Mouse (Mus musculus) cortical plate, adult 2 months (tissue): ENCODE measurements around the gene Adgrf1. TPM values are rescaled to one million over a fixed set of nuclear protein-coding genes. Genes with fewer than 3 reads are reported as not detected.

Experiments used
- H3K27ac ChIP-seq: fragments of 200-500 bp; 2 replicates; pipeline ENCODE4 v1.5.1; 2012; ENCODE audit warnings: low read length, control low read depth, inconsistent platforms; ENCODE audit not compliant: insufficient read depth
- H3K4me1 ChIP-seq: fragments of 200-500 bp; 2 replicates; pipeline ENCODE4 v1.6.1; 2011; ENCODE audit warnings: low read length; ENCODE audit not compliant: control insufficient read depth, insufficient read depth
- H3K4me3 ChIP-seq: fragments of 200-500 bp; 2 replicates; pipeline ENCODE4 v1.5.1; 2011; ENCODE audit warnings: mild to moderate bottlenecking, low read length, control low read depth; ENCODE audit not compliant: insufficient read depth
- CTCF ChIP-seq: fragments of 200-500 bp; IDR thresholded peaks from 2 replicates; pipeline ENCODE4 v1.5.1; 2011; ENCODE audit warnings: mild to moderate bottlenecking, control low read depth, low read length; ENCODE audit not compliant: insufficient read depth; ENCODE audit errors: extremely low read depth
- POLR2A ChIP-seq: fragments of 200-500 bp; IDR thresholded peaks from 2 replicates; pipeline ENCODE4 v1.6.1; 2011; ENCODE audit warnings: mild to moderate bottlenecking, low read length, control low read depth; ENCODE audit not compliant: insufficient read depth; ENCODE audit errors: extremely low read depth
- polyA plus RNA-seq: library from polyadenylated mRNA; depleted of rRNA; stranded (reverse); fragments of >200 nt; gene quantifications from 2 replicates; pipeline ENCODE4 v1.2.3, GENCODE M21; 2012

Gene Adgrf1
- polyA plus RNA-seq, 1 experiment: 0.04 TPM

- Histone ChIP-seq H3K4me1 (no peaks in the 10 kb centered on the region), H3K27ac (no peak overlapping the region), H3K4me3 (no peak overlapping the region)
- TF ChIP-seq CTCF: no peak
- TF ChIP-seq POLR2A: no peak
These were observed 24.8 kb upstream of the Adgrf1 start for GRCm38 (mm10) chr17:43245364-43245763.

GRCm38 (mm10) chr17:43247245-43247644 lies 22.9 kb upstream of the Adgrf1 start:
- Histone ChIP-seq H3K4me1 (no peaks in the 10 kb centered on the region), H3K4me3 (no peak overlapping the region), H3K27ac (no peak overlapping the region)
- TF ChIP-seq CTCF: no peak
- no peak for TF ChIP-seq POLR2A

DNA sequence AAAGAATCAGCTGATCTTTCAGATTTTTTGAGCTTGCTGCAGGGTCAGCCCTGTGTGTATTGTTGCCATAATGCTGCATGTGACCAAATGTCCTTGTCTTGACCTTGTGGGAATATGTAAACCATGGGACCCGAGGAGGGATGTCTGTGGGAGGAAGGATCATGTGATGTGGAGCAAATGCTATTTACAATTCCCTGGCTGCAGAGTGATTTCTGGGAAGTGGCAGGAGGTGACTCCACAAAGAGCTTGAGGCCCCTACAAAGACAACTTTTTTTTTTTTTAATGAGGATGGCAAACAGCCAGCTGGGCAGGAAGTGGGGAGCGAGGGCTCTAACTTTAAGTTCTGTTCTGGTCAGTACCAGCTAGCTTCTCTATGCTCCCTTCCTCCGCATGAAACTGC lies 20.5 kb upstream of the Adgrf1 start:
- no peak overlapping the region for H3K4me3 ChIP-seq
- no peak overlapping the region for H3K27ac ChIP-seq
- H3K4me1 ChIP-seq: no peaks in the 10 kb centered on the region
- TF ChIP-seq CTCF (no peak), POLR2A (no peak)

DNA sequence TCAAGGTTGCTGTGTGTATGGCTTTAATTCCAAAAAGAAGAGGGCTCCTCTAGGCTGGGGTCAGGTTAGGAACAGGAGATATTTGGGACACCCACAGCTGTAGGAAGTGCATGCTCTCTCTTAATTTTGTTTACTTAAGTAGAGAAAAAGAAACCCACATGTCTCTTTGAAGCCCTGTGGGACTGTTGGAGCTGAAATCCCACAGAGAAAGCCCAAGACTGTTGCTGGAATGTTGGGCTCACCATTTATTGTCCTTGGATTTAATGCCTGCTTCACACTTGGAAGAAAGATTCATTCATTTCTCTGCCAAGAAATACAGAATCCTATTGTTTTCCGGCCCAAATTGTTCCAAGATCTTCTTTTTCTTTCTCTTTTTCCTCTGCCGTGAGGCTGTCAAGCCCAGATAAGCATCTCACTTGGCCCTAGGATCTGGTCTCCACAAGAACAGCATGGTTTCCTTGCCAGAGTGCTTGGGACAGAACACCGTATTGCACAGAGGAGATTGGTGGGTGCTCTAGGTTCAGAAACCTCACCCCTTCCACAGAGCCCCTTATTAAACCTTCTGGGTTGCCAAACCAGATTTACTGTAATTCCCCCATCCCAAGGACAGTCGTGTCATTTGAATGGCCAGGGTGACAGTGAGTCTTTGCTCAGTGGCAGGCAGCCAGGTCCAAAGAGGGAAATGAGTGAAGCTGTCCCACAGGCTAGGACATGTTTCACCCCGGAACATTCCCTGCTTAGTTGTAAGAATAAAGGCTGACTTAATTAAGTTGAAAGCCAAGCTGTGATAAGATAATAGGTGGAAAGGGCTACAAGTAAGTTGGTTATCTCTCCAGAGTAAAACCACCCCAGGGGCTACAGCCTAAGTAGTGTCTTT lies 18.6 kb upstream of the Adgrf1 start:
- Histone ChIP-seq H3K4me1 (no peaks in the 10 kb centered on the region), H3K27ac (no peak overlapping the region), H3K4me3 (no peak overlapping the region)
- TF ChIP-seq CTCF: no peak

- TF ChIP-seq POLR2A (no peak), CTCF (no peak)
- H3K27ac ChIP-seq: no peak overlapping the region
- no peak overlapping the region for H3K4me3 ChIP-seq
- H3K4me1 ChIP-seq: no peaks in the 10 kb centered on the region
These were observed 17.3 kb upstream of the Adgrf1 start for GRCm38 (mm10) chr17:43252846-43253245.

DNA sequence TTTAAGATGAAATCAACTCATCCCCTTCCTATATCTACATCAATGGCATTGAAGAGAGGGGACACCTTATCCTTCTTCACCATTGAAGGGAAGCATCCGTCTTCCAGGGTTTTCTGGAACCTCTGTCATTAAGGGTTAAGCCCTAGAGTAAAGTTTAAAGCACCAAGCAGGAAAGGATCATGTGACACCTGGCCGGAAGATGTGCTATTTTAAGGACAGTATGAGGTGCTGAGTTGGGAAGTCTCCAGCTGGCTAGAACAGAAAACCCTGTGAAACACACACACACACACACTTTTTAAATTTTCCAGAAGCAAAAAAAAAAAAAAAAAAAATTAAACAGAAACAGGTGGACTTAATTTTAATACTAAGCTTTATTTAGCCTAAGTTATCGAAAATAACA lies 15.9 kb upstream of the Adgrf1 start:
- Histone ChIP-seq H3K4me3 (no peak overlapping the region), H3K27ac (no peak overlapping the region), H3K4me1 (no peaks in the 10 kb centered on the region)
- TF ChIP-seq POLR2A (no peak), CTCF (no peak)

DNA sequence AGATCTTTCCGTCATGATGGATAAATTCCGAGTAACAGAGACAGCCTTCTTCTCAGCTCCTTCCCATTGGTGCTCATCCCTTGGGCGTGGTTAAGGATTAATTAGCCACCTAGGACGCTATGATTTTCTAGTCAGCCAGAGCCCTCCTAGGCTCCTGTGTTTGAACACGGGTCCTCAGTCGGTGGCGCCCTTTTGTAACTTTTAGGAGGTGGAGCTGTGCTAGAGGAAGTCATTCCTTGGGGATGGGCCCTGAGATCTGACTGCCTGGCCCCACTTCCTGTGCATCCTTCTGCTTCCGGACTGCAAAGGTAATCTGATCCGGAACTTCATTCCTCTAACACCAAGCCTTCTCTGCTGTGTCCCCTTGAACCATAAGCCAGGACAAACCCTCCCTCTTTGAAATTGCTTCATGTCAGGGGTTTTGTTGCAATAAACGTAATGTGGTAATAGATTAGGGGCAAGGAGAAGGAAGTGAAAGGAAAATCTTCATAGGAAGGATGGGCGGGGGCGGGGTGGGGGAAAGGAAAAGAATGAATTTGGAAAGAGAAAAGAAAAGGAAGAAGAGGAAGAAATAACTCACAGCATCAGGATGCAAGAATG lies 13.5 kb upstream of the Adgrf1 start:
- H3K4me1 ChIP-seq: no peaks in the 10 kb centered on the region
- H3K4me3 ChIP-seq: no peak overlapping the region
- no peak for TF ChIP-seq CTCF
- no peak for TF ChIP-seq POLR2A
- H3K27ac ChIP-seq: no peak overlapping the region

- Histone ChIP-seq H3K4me1 (no peaks in the 10 kb centered on the region), H3K4me3 (no peak overlapping the region), H3K27ac (no peak overlapping the region)
- no peak for TF ChIP-seq POLR2A
These were observed 12.4 kb upstream of the Adgrf1 start for GRCm38 (mm10) chr17:43257699-43258098.

DNA sequence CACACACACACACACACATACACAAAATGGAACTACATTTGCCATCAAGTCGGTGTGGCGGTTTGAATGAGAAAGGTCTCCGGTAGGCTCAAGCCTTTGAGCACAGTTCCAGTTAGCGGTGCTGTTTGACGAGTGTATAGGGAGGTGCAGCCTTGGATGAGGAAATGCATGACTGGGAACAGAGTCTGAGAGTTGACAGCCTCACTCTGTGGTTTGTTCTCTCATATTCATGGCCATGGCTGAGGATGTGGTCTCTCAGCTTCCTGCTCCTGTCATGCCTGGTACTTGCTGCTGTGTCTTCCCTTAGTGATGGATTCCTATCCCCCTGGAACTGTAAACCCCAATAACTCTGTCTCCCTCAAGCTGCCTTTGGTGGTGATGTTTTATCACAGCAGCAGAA lies 8.2 kb upstream of the Adgrf1 start:
- Histone ChIP-seq H3K27ac (no peak overlapping the region), H3K4me1 (no peaks in the 10 kb centered on the region), H3K4me3 (no peak overlapping the region)
- TF ChIP-seq CTCF: no peak
- TF ChIP-seq POLR2A: no peak

DNA sequence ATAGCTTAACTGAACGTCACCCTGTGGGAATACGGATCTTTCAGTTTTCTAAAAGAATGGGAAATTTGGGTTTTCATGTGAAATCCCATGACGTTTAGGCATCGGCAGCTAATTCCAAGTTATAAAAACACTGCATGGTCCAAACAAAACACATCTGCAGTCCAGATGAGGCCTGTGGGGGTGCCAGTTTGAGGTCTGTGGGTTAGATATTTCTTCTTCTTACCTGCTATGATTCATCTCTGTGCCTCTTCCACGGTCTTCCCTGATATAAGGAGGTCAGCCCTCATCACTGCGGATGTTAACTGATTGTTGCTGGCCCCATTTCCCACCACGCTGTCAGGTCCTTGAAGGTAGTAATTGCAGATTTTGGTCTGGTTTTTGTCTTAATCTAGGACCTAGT lies 5.4 kb upstream of the Adgrf1 start:
- Histone ChIP-seq H3K4me1 (no peaks in the 10 kb centered on the region), H3K27ac (no peak overlapping the region), H3K4me3 (no peak overlapping the region)
- no peak for TF ChIP-seq CTCF
- no peak for TF ChIP-seq POLR2A
